Mouse (Mus musculus): Measurements from ENCODE around the gene Mbnl2. TPM values are rescaled to one million over a fixed set of nuclear protein-coding genes. Genes with fewer than 3 reads are reported as not detected.
A peak's percentile ranks its signal among the peaks of the same experiment; 100 is the strongest.

Gene Mbnl2
- polyA plus RNA-seq, 1 experiment from 2014 or later = 62.1 TPM

- H3K4me3 ChIP-seq (ENCODE audit: low read depth, low read length) = no peak overlapping the region
- H3K36me3 ChIP-seq (ENCODE audit: control insufficient read depth, insufficient read depth, low read length) = no peaks in the 10 kb centered on the region
- H3K9me3 ChIP-seq (ENCODE audit: control insufficient read depth, low read length) = no peaks in the 10 kb centered on the region
- no peaks in the 10 kb centered on the region for H3K27me3 ChIP-seq (ENCODE audit: control insufficient read depth, insufficient read depth, low read length)
- no peak overlapping the region for H3K4me2 ChIP-seq (ENCODE audit: low read depth, severe bottlenecking)
- no peaks in the 10 kb centered on the region for H3K4me1 ChIP-seq (ENCODE audit: control insufficient read depth, insufficient read depth, low read length)
- ATAC-seq (ENCODE audit: insufficient number of reproducible peaks, low FRiP score, low TSS enrichment, low read depth) (no peak), DNase-seq (ENCODE audit: low spot score) (no peak)
- WGBS = 91% methylated on average over 10 of the region's 10 CpGs
- no peak overlapping the region for H3K27ac ChIP-seq (replicated peaks; ENCODE audit: low read depth, low read length)
- H3K9ac ChIP-seq (ENCODE audit: low read length) = no peak overlapping the region
Measured at GRCm38 (mm10) chr14:120409854-120410253, 134.4 kb downstream of the Mbnl2 start.

DNA sequence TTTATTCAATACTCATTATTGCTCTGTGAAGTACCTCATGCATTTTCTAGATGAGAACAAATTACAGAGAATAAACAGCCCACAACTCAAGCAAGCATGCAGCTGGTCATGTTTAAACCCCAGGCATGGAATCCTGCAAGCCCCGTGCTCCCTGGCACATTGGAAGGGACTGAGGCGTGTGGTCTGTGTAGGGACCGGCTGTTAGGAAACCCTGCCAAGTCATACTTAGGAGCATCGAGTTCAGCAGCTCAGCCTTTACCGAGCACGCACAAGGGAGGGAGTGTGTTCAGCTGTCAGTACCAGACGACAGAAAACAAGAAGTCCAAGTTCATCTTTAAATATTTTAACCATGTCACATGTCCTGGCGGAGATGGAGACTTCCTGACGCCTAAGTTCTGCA lies 141.4 kb downstream of the Mbnl2 start:
- no peaks in the 10 kb centered on the region for H3K9me3 ChIP-seq (ENCODE audit: control insufficient read depth, low read length)
- H3K27me3 ChIP-seq (ENCODE audit: control insufficient read depth, insufficient read depth, low read length) = no peaks in the 10 kb centered on the region
- no peak overlapping the region for H3K27ac ChIP-seq (replicated peaks; ENCODE audit: low read depth, low read length)
- H3K4me1 ChIP-seq (ENCODE audit: control insufficient read depth, insufficient read depth, low read length) = no peaks in the 10 kb centered on the region
- DNase-seq (ENCODE audit: low spot score) (no peak), ATAC-seq (ENCODE audit: insufficient number of reproducible peaks, low FRiP score, low TSS enrichment, low read depth) (no peak)
- H3K9ac ChIP-seq (ENCODE audit: low read length) = no peak overlapping the region
- no peak overlapping the region for H3K4me2 ChIP-seq (ENCODE audit: low read depth, severe bottlenecking)
- no peak overlapping the region for H3K4me3 ChIP-seq (ENCODE audit: low read depth, low read length)
- H3K36me3 ChIP-seq (ENCODE audit: control insufficient read depth, insufficient read depth, low read length) = no peaks in the 10 kb centered on the region; the same call in 1 of the 2 replicates
- WGBS = 85% methylated on average over 9 of the region's 9 CpGs

DNA sequence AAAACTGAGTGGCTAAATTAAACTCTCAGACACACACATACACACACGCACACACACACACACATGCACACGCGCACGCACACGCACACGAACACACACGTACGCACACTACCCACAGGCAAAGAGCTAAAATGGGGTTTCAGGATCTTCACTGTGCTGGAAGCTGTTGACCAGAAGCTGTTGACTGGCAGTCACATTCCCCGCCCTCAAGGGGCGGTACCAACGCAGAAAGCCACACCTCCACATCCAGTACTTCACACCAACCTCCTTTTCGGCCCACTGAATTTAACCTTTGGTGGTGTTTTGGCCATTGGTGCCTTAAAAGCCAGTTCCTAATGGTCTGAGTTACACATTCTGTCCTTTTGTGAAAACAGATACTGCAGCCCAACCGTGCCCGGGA lies 143.5 kb downstream of the Mbnl2 start:
- no peak overlapping the region for H3K27ac ChIP-seq (replicated peaks; ENCODE audit: low read depth, low read length)
- DNase-seq (ENCODE audit: low spot score) (peak; percentile 21), ATAC-seq (ENCODE audit: insufficient number of reproducible peaks, low FRiP score, low TSS enrichment, low read depth) (no peak)
- WGBS = 60% methylated on average over 14 of the region's 14 CpGs
- H3K4me2 ChIP-seq (ENCODE audit: low read depth, severe bottlenecking) = no peak overlapping the region
- H3K27me3 ChIP-seq (ENCODE audit: control insufficient read depth, insufficient read depth, low read length) = no peaks in the 10 kb centered on the region
- no peaks in the 10 kb centered on the region for H3K9me3 ChIP-seq (ENCODE audit: control insufficient read depth, low read length)
- H3K9ac ChIP-seq (ENCODE audit: low read length) = no peak overlapping the region
- no peaks in the 10 kb centered on the region; the same call in 1 of the 2 replicates for H3K36me3 ChIP-seq (ENCODE audit: control insufficient read depth, insufficient read depth, low read length)
- no peaks in the 10 kb centered on the region for H3K4me1 ChIP-seq (ENCODE audit: control insufficient read depth, insufficient read depth, low read length)
- no peak overlapping the region for H3K4me3 ChIP-seq (ENCODE audit: low read depth, low read length)

DNA sequence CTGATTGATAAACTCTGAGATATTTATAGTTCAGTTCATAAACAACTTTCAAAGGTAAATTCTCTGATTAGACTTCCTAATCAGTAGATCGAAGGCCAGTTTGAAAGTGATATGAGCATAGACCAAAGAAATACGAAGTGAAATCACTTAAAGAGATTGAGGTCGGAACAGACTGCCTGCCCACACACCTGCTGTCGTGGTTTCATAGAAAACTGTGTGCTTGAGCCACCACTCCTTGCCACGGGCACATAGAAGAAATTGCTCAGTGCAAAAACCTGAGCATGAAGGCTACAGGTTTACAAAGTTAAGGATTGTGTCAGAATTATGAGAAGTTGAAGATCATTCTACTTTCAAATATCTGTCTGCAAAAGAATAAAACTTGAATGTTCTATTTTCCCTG lies 153.0 kb downstream of the Mbnl2 start:
- 92% methylated on average over 5 of the region's 5 CpGs for WGBS
- Histone ChIP-seq H3K4me3 (ENCODE audit: low read depth, low read length) (no peak overlapping the region), H3K9ac (ENCODE audit: low read length) (no peak overlapping the region), H3K4me2 (ENCODE audit: low read depth, severe bottlenecking) (no peak overlapping the region), H3K36me3 (ENCODE audit: control insufficient read depth, insufficient read depth, low read length) (peaks cover 5% of the 10 kb centered on the region; the same call in 1 of the 2 replicates), H3K27ac (replicated peaks; ENCODE audit: low read depth, low read length) (no peak overlapping the region), H3K27me3 (ENCODE audit: control insufficient read depth, insufficient read depth, low read length) (no peaks in the 10 kb centered on the region), H3K4me1 (ENCODE audit: control insufficient read depth, insufficient read depth, low read length) (no peaks in the 10 kb centered on the region), H3K9me3 (ENCODE audit: control insufficient read depth, low read length) (no peaks in the 10 kb centered on the region; the same call in 1 of the 2 replicates)
- ATAC-seq (ENCODE audit: insufficient number of reproducible peaks, low FRiP score, low TSS enrichment, low read depth) = no peak
- no peak for DNase-seq (ENCODE audit: low spot score)

GRCm38 (mm10) chr14:120432773-120433172 lies 157.3 kb downstream of the Mbnl2 start:
- Histone ChIP-seq H3K4me2 (ENCODE audit: low read depth, severe bottlenecking) (no peak overlapping the region), H3K9ac (ENCODE audit: low read length) (no peak overlapping the region), H3K27ac (replicated peaks; ENCODE audit: low read depth, low read length) (no peak overlapping the region), H3K4me1 (ENCODE audit: control insufficient read depth, insufficient read depth, low read length) (no peaks in the 10 kb centered on the region), H3K27me3 (ENCODE audit: control insufficient read depth, insufficient read depth, low read length) (no peaks in the 10 kb centered on the region), H3K4me3 (ENCODE audit: low read depth, low read length) (no peak overlapping the region), H3K36me3 (ENCODE audit: control insufficient read depth, insufficient read depth, low read length) (no peaks in the 10 kb centered on the region), H3K9me3 (ENCODE audit: control insufficient read depth, low read length) (no peaks in the 10 kb centered on the region)
- DNase-seq (ENCODE audit: low spot score) (no peak), ATAC-seq (ENCODE audit: insufficient number of reproducible peaks, low FRiP score, low TSS enrichment, low read depth) (no peak)

DNA sequence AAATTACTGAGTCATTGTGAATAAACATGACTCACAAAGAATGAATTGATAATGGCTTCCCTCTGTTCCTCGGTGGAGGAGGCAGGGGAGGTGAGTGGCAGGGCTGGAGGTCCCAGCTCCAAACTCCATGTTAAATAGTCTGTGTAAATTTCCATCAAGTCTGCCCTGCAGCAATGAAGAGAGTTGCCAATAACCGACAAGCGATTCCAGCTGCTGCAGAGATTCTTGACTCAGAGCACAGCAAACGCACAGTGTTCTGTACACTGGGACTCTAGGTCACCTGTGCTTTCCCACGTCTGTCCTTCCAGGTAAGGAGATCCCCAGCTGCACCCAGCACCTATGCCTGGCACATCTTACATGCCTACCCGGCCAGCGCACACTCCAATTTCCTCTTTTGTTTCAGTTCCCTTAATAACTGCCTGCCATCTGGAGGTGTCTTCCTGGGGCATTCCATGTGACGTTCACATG lies 158.5 kb downstream of the Mbnl2 start:
- 78% methylated on average over 8 of the region's 8 CpGs for WGBS
- no peak for DNase-seq (ENCODE audit: low spot score)
- Histone ChIP-seq H3K27ac (replicated peaks; ENCODE audit: low read depth, low read length) (no peak overlapping the region), H3K4me3 (ENCODE audit: low read depth, low read length) (no peak overlapping the region), H3K9ac (ENCODE audit: low read length) (no peak overlapping the region), H3K4me1 (ENCODE audit: control insufficient read depth, insufficient read depth, low read length) (no peaks in the 10 kb centered on the region), H3K4me2 (ENCODE audit: low read depth, severe bottlenecking) (no peak overlapping the region), H3K9me3 (ENCODE audit: control insufficient read depth, low read length) (no peaks in the 10 kb centered on the region), H3K36me3 (ENCODE audit: control insufficient read depth, insufficient read depth, low read length) (no peaks in the 10 kb centered on the region), H3K27me3 (ENCODE audit: control insufficient read depth, insufficient read depth, low read length) (no peaks in the 10 kb centered on the region)
- no peak for ATAC-seq (ENCODE audit: insufficient number of reproducible peaks, low FRiP score, low TSS enrichment, low read depth)

- WGBS = 64% methylated on average over 1 of the region's 1 CpGs
- Histone ChIP-seq H3K4me1 (ENCODE audit: control insufficient read depth, insufficient read depth, low read length) (no peaks in the 10 kb centered on the region), H3K27me3 (ENCODE audit: control insufficient read depth, insufficient read depth, low read length) (no peaks in the 10 kb centered on the region), H3K27ac (replicated peaks; ENCODE audit: low read depth, low read length) (no peak overlapping the region), H3K4me2 (ENCODE audit: low read depth, severe bottlenecking) (no peak overlapping the region), H3K36me3 (ENCODE audit: control insufficient read depth, insufficient read depth, low read length) (no peaks in the 10 kb centered on the region), H3K9me3 (ENCODE audit: control insufficient read depth, low read length) (no peaks in the 10 kb centered on the region), H3K4me3 (ENCODE audit: low read depth, low read length) (no peak overlapping the region), H3K9ac (ENCODE audit: low read length) (no peak overlapping the region)
- DNase-seq (ENCODE audit: low spot score) (no peak), ATAC-seq (ENCODE audit: insufficient number of reproducible peaks, low FRiP score, low TSS enrichment, low read depth) (no peak)
Measured at GRCm38 (mm10) chr14:120434831-120435230, 159.4 kb downstream of the Mbnl2 start.

- H3K27ac ChIP-seq (replicated peaks; ENCODE audit: low read depth, low read length) = no peak overlapping the region
- H3K36me3 ChIP-seq (ENCODE audit: control insufficient read depth, insufficient read depth, low read length) = no peaks in the 10 kb centered on the region
- no peak overlapping the region for H3K4me3 ChIP-seq (ENCODE audit: low read depth, low read length)
- H3K4me1 ChIP-seq (ENCODE audit: control insufficient read depth, insufficient read depth, low read length) = no peaks in the 10 kb centered on the region
- no peaks in the 10 kb centered on the region for H3K27me3 ChIP-seq (ENCODE audit: control insufficient read depth, insufficient read depth, low read length)
- no peak overlapping the region for H3K4me2 ChIP-seq (ENCODE audit: low read depth, severe bottlenecking)
- ATAC-seq (ENCODE audit: insufficient number of reproducible peaks, low FRiP score, low TSS enrichment, low read depth) (no peak), DNase-seq (ENCODE audit: low spot score) (no peak)
- no peaks in the 10 kb centered on the region for H3K9me3 ChIP-seq (ENCODE audit: control insufficient read depth, low read length)
- H3K9ac ChIP-seq (ENCODE audit: low read length) = no peak overlapping the region
Measured at GRCm38 (mm10) chr14:120440716-120441115, 165.2 kb downstream of the Mbnl2 start.

DNA sequence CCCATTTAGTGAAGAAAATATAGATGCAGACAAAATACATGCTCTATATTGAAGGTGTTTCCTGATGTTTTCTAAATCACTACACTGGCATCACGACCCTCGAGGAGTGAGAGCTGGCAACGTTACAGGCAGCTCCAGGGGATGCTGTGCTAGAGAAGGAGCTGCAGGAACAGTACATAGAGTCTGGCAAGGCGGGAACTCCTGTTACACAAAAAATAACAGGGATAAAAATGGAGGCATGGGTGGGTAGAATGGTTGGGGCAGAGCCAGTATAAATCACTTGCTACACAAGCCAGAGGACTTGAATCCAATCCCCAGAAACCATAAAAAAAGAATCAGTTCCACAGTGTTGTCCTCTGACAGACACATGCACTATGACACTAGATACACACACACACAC lies 165.8 kb downstream of the Mbnl2 start:
- Histone ChIP-seq H3K4me1 (ENCODE audit: control insufficient read depth, insufficient read depth, low read length) (no peaks in the 10 kb centered on the region), H3K27me3 (ENCODE audit: control insufficient read depth, insufficient read depth, low read length) (no peaks in the 10 kb centered on the region), H3K4me3 (ENCODE audit: low read depth, low read length) (no peak overlapping the region), H3K27ac (replicated peaks; ENCODE audit: low read depth, low read length) (no peak overlapping the region), H3K9me3 (ENCODE audit: control insufficient read depth, low read length) (no peaks in the 10 kb centered on the region), H3K36me3 (ENCODE audit: control insufficient read depth, insufficient read depth, low read length) (no peaks in the 10 kb centered on the region), H3K4me2 (ENCODE audit: low read depth, severe bottlenecking) (no peak overlapping the region), H3K9ac (ENCODE audit: low read length) (no peak overlapping the region)
- WGBS = 78% methylated on average over 4 of the region's 4 CpGs
- DNase-seq (ENCODE audit: low spot score) = no peak
- no peak for ATAC-seq (ENCODE audit: insufficient number of reproducible peaks, low FRiP score, low TSS enrichment, low read depth)

Data from limb, embryonic 11.5 days (tissue).